Mouse (Mus musculus) frontal cortex, postnatal 14 days (tissue): ENCODE measurements at regions not wholly inside any gene's neighbourhood (a gene's known extent, or its start where the extent isn't known, plus 50 kb on each side); places are given as distances from the start of the nearest gene placed in this dataset.

Experiments
- DNase-seq, 2 experiments: peaks; one replicate each; pipeline ENCODE4 v3.0.0; 2022; ENCODE audit warnings: low spot score in 2 of 2

GRCm38 (mm10) chr10:74722971-74723370, 244.0 kb upstream of the Gnaz start:
- no peak for DNase-seq

GRCm38 (mm10) chr10:74749446-74749845, 217.5 kb upstream of the Gnaz start:
- no peak for DNase-seq

GRCm38 (mm10) chr10:74750879-74751278, 216.1 kb upstream of the Gnaz start:
- no peak for DNase-seq

GRCm38 (mm10) chr10:74760734-74761133, 206.2 kb upstream of the Gnaz start:
- DNase-seq, result no peak

GRCm38 (mm10) chr10:74789245-74789644, 177.7 kb upstream of the Gnaz start:
- DNase-seq, result no peak

- DNase-seq, result no peak
These were observed 177.0 kb upstream of the Gnaz start for GRCm38 (mm10) chr10:74789987-74790386.

GRCm38 (mm10) chr10:74823395-74823794, 143.6 kb upstream of the Gnaz start:
- DNase-seq, result no peak

GRCm38 (mm10) chr10:74834359-74834758, 132.6 kb upstream of the Gnaz start:
- no peak for DNase-seq

- peak; percentile 32 to 74 for DNase-seq
These were observed 118.6 kb upstream of the Gnaz start for GRCm38 (mm10) chr10:74848372-74848771.

- DNase-seq, result no peak
These were observed 111.8 kb upstream of the Gnaz start for GRCm38 (mm10) chr10:74854991-74855664.
